ENCODE assay signal across 10 mouse cellular contexts in genomic region chr3:107594662-107595263, GRCm38 (mm10). TPM values are rescaled to one million over a fixed set of nuclear protein-coding genes. Genes with fewer than 3 reads are reported as not detected.
DNase-seq lines count a peak whose midpoint lies in the region; ATAC-seq lines count a peak whose summit lies in the region.
"Had no signal": no experiment of that assay in that cellular context is flagged by ENCODE, and none has a peak within 500 bp of the region (broad histone marks: within the 10 kb centered on the region; RNA-seq: fewer than 3 reads in every experiment).

TSS of gene Alx3 (plus strand) at chr3:107595031.

- H3K27ac ChIP-seq in heart, embryonic 14.5 days (replicated peaks in 1 of 2; ENCODE audit: control insufficient read depth in 1 of 2, insufficient read depth in 1 of 2, low read depth in 2 of 2, low read length in 2 of 2): no peak within 1 kb of the TSS
- no peak within 1 kb of the TSS for H3K27ac ChIP-seq in brown adipose tissue, adult 24 weeks (replicated peaks; ENCODE audit: low read depth, low read length)
- no peak within 1 kb of the TSS for H3K27ac ChIP-seq in hindbrain, embryonic 15.5 days (replicated peaks)
- H3K27ac ChIP-seq in midbrain, embryonic 14.5 days (replicated peaks; ENCODE audit: low read depth, low read length): no peak within 1 kb of the TSS

- no peak for DNase-seq in heart, postnatal 25 days (ENCODE audit: low spot score)
- DNase-seq in midbrain, embryonic 14.5 days: no peak
- DNase-seq in right cerebral cortex, postnatal 4 days: no peak
- no peak for DNase-seq in frontal cortex, postnatal 10 days (ENCODE audit: low spot score in 2 of 2)
- DNase-seq in layer of hippocampus, adult 9-10 months (ENCODE audit: low spot score): no peak

- H3K4me1 ChIP-seq in heart, embryonic 14.5 days (ENCODE audit: control insufficient read depth in 2 of 2, insufficient read depth in 2 of 2, low read length in 2 of 2): peaks cover 4 to 19% of the 10 kb centered on the region in 2 experiments; a peak in 3 of 4 replicates
- no peaks in the 10 kb centered on the region; the same call in 1 of the 2 replicates for H3K4me1 ChIP-seq in brown adipose tissue, adult 24 weeks (ENCODE audit: control insufficient read depth, insufficient read depth, insufficient read length, low read length)
- H3K4me1 ChIP-seq in hindbrain, embryonic 15.5 days (replicated peaks): peaks cover 17% of the 10 kb centered on the region
- H3K4me1 ChIP-seq in midbrain, embryonic 14.5 days (ENCODE audit: control insufficient read depth, insufficient read depth, low read length): peaks cover 10% of the 10 kb centered on the region

- no peaks in the 10 kb centered on the region for H3K36me3 ChIP-seq in heart, embryonic 14.5 days (ENCODE audit: control insufficient read depth, insufficient read depth, low read length)
- no peaks in the 10 kb centered on the region for H3K36me3 ChIP-seq in hindbrain, embryonic 15.5 days
- no peaks in the 10 kb centered on the region for H3K36me3 ChIP-seq in midbrain, embryonic 14.5 days (ENCODE audit: control insufficient read depth, insufficient read depth, low read length)

- H3K4me3 ChIP-seq in heart, embryonic 14.5 days (ENCODE audit: control insufficient read depth in 1 of 2, insufficient read depth in 1 of 2, low read depth in 1 of 2, low read length in 2 of 2): peak within 1 kb of the TSS; percentile 20 to 43
- 0 out of 2 replicates have a peak within 1 kb of the TSS, but pooled peaks have one; percentile 18 for H3K4me3 ChIP-seq in brown adipose tissue, adult 24 weeks (ENCODE audit: insufficient read depth, low read depth, low read length)
- H3K4me3 ChIP-seq in hindbrain, embryonic 15.5 days: peak within 1 kb of the TSS; percentile 28
- peak within 1 kb of the TSS; percentile 28 for H3K4me3 ChIP-seq in midbrain, embryonic 14.5 days (replicated peaks; ENCODE audit: low read depth, low read length)
- H3K4me3 ChIP-seq: myocyte had no signal

- intact Hi-C loops in heart, postnatal 25 days (cut with DNase I): no loop called here

- H3K9me3 ChIP-seq in heart, embryonic 14.5 days (ENCODE audit: control insufficient read depth, low read length): no peaks in the 10 kb centered on the region
- H3K9me3 ChIP-seq in hindbrain, embryonic 15.5 days: no peaks in the 10 kb centered on the region
- H3K9me3 ChIP-seq in midbrain, embryonic 14.5 days (ENCODE audit: control insufficient read depth, low read length): no peaks in the 10 kb centered on the region

- H3K9ac ChIP-seq in heart, embryonic 14.5 days (ENCODE audit: low read length): peak within 1 kb of the TSS; percentile 36; the same call in 1 of the 2 replicates
- no peak within 1 kb of the TSS; the same call in 1 of the 2 replicates for H3K9ac ChIP-seq in hindbrain, embryonic 15.5 days
- H3K9ac ChIP-seq in midbrain, embryonic 14.5 days (replicated peaks; ENCODE audit: low read length): peak within 1 kb of the TSS; percentile 16; the same call in 1 of the 2 replicates

- WGBS in heart, embryonic 14.5 days: 1% methylated on average over 43 of the region's 46 CpGs
- under 1% methylated on average over 30 of the region's 46 CpGs for WGBS in hindbrain, embryonic 15.5 days
- 1% methylated on average over 42 of the region's 46 CpGs for WGBS in midbrain, embryonic 14.5 days

- peak within 1 kb of the TSS; percentile 74 for H3K4me2 ChIP-seq in heart, embryonic 14.5 days (ENCODE audit: low read length)
- H3K4me2 ChIP-seq in hindbrain, embryonic 15.5 days: peak within 1 kb of the TSS; percentile 54
- H3K4me2 ChIP-seq in midbrain, embryonic 14.5 days (ENCODE audit: low read length): peak within 1 kb of the TSS; percentile 56

- ATAC-seq in heart, embryonic 14.5 days (ENCODE audit: insufficient number of reproducible peaks, insufficient read depth, low FRiP score, low read depth): no peak
- ATAC-seq in hindbrain, embryonic 15.5 days (ENCODE audit: low FRiP score, low read depth): no peak
- ATAC-seq in midbrain, embryonic 14.5 days (ENCODE audit: low FRiP score, low TSS enrichment): no peak

- H3K27me3 ChIP-seq in heart, embryonic 14.5 days (ENCODE audit: control insufficient read depth, insufficient read depth, low read length): peaks cover 93% of the 10 kb centered on the region
- H3K27me3 ChIP-seq in hindbrain, embryonic 15.5 days: peaks cover 74% of the 10 kb centered on the region
- peaks cover 69% of the 10 kb centered on the region for H3K27me3 ChIP-seq in midbrain, embryonic 14.5 days (ENCODE audit: control insufficient read depth, insufficient read depth, low read length)

RNA-seq across cellular contexts. Expression of gene Alx3, which starts in this region (rescaled TPM):
- 0.11 TPM in 1 of 2 replicates, not detected in the other for polyA plus RNA-seq in heart, embryonic 14.5 days (2014; fragmentation: Nextera tagmentation; extraction: Ambion mirVana)
- not detected for total RNA-seq in heart, postnatal 25 days (2021)
- polyA plus RNA-seq in brown adipose tissue, adult 24 weeks (2012; ENCODE audit: insufficient read depth, insufficient read length, missing spikeins): not detected in 2 replicates
- 0.16 and 1.1 TPM in 2 replicates for polyA plus RNA-seq in hindbrain, embryonic 15.5 days (2015; fragmentation: Nextera tagmentation; extraction: Ambion mirVana)
- 0.74 TPM in 1 of 2 replicates, not detected in the other for polyA plus RNA-seq in midbrain, embryonic 14.5 days (2014; fragmentation: Nextera tagmentation; extraction: Ambion mirVana)
- total RNA-seq: hematopoietic stem cell, adult 5-6 weeks had no signal
- polyA plus RNA-seq: myocyte had no signal
